Mouse (Mus musculus): ENCODE results near the gene Rpl5.
"Not testable (repeated sequence)": the region's sequence is repeated elsewhere in the genome, so short reads cannot be mapped to it uniquely, and the experiment has no call there.

Gene Rpl5

GRCm38 (mm10) chr5:107901014-107901615 lies 813 bp downstream of the Rpl5 start:
- DNase-seq = no peak

- DNase-seq = no peak
Measured at GRCm38 (mm10) chr5:107904325-107904724, 4.0 kb downstream of the Rpl5 start.

GRCm38 (mm10) chr5:107908514-107909110 lies 8.3 kb downstream of the Rpl5 start:
- DNase-seq = no peak

- DNase-seq = no peak
Measured at GRCm38 (mm10) chr5:107909668-107910067, 9.4 kb downstream of the Rpl5 start.

GRCm38 (mm10) chr5:107910084-107910616 lies 9.8 kb downstream of the Rpl5 start:
- no peak for DNase-seq

GRCm38 (mm10) chr5:107911012-107911411 lies 10.7 kb downstream of the Rpl5 start:
- DNase-seq = no peak

GRCm38 (mm10) chr5:107915280-107915679 lies 15.0 kb downstream of the Rpl5 start:
- DNase-seq = no peak

- peak; percentile 67 for DNase-seq
Measured at GRCm38 (mm10) chr5:107921400-107922252, 21.3 kb downstream of the Rpl5 start.

- DNase-seq = no peak
Measured at GRCm38 (mm10) chr5:107922836-107923235, 22.5 kb downstream of the Rpl5 start.

GRCm38 (mm10) chr5:107924564-107924963 lies 24.3 kb downstream of the Rpl5 start:
- DNase-seq = no peak

GRCm38 (mm10) chr5:107926550-107927249 lies 26.4 kb downstream of the Rpl5 start:
- DNase-seq = peak; percentile 13

GRCm38 (mm10) chr5:107932556-107932955 lies 32.3 kb downstream of the Rpl5 start:
- DNase-seq = no peak

GRCm38 (mm10) chr5:107933202-107933974 lies 33.1 kb downstream of the Rpl5 start:
- DNase-seq = no peak

GRCm38 (mm10) chr5:107934770-107935543 lies 34.7 kb downstream of the Rpl5 start:
- DNase-seq = no peak

GRCm38 (mm10) chr5:107936625-107937389 lies 36.5 kb downstream of the Rpl5 start:
- no peak for DNase-seq

- DNase-seq = not testable (repeated sequence)
Measured at GRCm38 (mm10) chr5:107938483-107938882, 38.2 kb downstream of the Rpl5 start.

GRCm38 (mm10) chr5:107938886-107939285 lies 38.6 kb downstream of the Rpl5 start:
- no peak for DNase-seq

GRCm38 (mm10) chr5:107939701-107940100 lies 39.4 kb downstream of the Rpl5 start:
- peak; percentile 19 for DNase-seq

- peak; percentile 69 for DNase-seq
Measured at GRCm38 (mm10) chr5:107941222-107941621, 40.9 kb downstream of the Rpl5 start.

GRCm38 (mm10) chr5:107942941-107943340 lies 42.6 kb downstream of the Rpl5 start:
- no peak for DNase-seq

GRCm38 (mm10) chr5:107943526-107943925 lies 43.2 kb downstream of the Rpl5 start:
- DNase-seq = peak; percentile 58
